Mouse (Mus musculus): ENCODE measurements around the gene Atp5s.

DNA sequence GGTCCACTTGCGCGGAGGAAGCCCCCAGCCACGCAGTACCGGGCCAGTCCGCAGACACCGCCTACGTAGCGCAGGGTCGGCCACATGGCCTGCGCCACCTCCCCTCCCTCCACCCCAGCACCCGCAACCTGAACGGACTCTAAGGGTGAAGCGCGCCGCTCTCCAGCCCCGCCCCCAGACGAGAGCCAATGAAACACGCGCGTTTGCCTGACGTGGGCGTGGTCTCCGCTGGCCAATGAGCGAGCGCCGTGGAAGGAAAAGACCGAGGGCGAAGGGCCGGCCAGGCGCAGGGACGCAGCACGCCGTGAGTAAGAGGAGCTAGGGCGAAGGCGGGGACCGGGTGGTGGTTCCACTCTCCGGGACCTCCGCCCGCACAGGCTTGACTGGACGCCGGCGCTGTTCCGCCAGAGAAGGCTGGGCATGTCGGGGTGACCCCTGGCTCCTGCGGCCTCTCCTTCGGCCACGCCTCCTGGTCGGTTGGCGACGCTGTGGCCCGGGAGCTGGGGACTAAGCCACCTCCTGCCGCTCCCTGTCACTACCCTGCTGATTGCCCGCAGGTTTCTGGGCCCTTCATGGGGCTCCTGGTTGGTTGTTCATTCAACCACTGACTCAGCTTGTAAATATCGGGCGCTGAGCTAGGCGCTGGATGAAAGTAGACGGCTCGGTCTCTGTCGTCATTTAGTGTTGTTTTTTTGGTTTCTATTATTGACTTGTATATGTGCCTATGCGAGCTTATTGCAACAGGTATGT is at the start of gene Atp5s, which contains the start of gene L2hgdh:
- TF ChIP-seq POLR2A (IDR thresholded peaks at IDR 0.05; ENCODE audit: extremely low read depth, insufficient read depth, low read length) (peak; percentile 95), CTCF (IDR thresholded peaks at IDR 0.05; ENCODE audit: extremely low read depth, insufficient read depth, low read length) (no peak)
